Mouse (Mus musculus) granulocyte monocyte progenitor cell, adult 5-6 weeks (primary cell): ENCODE data around the gene BC048679. TPM values are rescaled to one million over a fixed set of nuclear protein-coding genes. Genes with fewer than 3 reads are reported as not detected.
"Not testable (repeated sequence)": the region's sequence is repeated elsewhere in the genome, so short reads cannot be mapped to it uniquely, and the experiment has no call there.

Experiments used
- ATAC-seq: replicated peaks from 2 replicates; pipeline ENCODE4 v1.8.0; 2016; ENCODE audit warnings: mild to moderate bottlenecking, moderate TSS enrichment, inconsistent platforms; ENCODE audit not compliant: poor library complexity, severe bottlenecking
- total RNA-seq, 2 experiments: library from RNA; stranded (forward) in 1 of 2; stranded (reverse) in 1 of 2; fragments of 200-712, 200-1000 nt in 1 of 2; fragments of >200 nt in 1 of 2; fragmentation: Nextera tagmentation in 1 of 2; gene quantifications; 2 replicates each; pipeline ENCODE4 v1.2.3; 2014 to 2017

BC048679 gene
- total RNA-seq, 2 experiments from 2014 or later: not detected

GRCm38 (mm10) chr7:81479531-81480090, 18.5 kb downstream of the BC048679 start:
- ATAC-seq: no peak

- not testable (repeated sequence) for ATAC-seq
These were observed 19.8 kb downstream of the BC048679 start for GRCm38 (mm10) chr7:81478261-81478660.

- ATAC-seq: peak; percentile 35; the same call in 1 of the 2 replicates
These were observed 21.2 kb downstream of the BC048679 start for GRCm38 (mm10) chr7:81476833-81477232.

GRCm38 (mm10) chr7:81475221-81475620, 22.9 kb downstream of the BC048679 start:
- no peak for ATAC-seq

GRCm38 (mm10) chr7:81464906-81465450, 33.1 kb downstream of the BC048679 start:
- ATAC-seq: no peak

GRCm38 (mm10) chr7:81464116-81464515, 34.0 kb downstream of the BC048679 start:
- ATAC-seq: peak; percentile 81

- no peak for ATAC-seq
These were observed 35.3 kb downstream of the BC048679 start for GRCm38 (mm10) chr7:81462815-81463214.

GRCm38 (mm10) chr7:81455155-81455651, 42.9 kb downstream of the BC048679 start, which contains the start of gene Cpeb1:
Gene Cpeb1 (minus strand): TSS chr7:81455465.
- no peak for ATAC-seq

- ATAC-seq: peak; percentile 66
These were observed 43.6 kb downstream of the BC048679 start for GRCm38 (mm10) chr7:81454331-81455039.

- ATAC-seq: peak; percentile 40
These were observed 44.4 kb downstream of the BC048679 start for GRCm38 (mm10) chr7:81453443-81454274.

GRCm38 (mm10) chr7:81452971-81453441, 45.1 kb downstream of the BC048679 start:
- ATAC-seq: 0 out of 2 replicates have a peak, but pooled peaks have one; percentile 4

Other genes starting within 250 kb of the BC048679 start
- gene Rps17, start 153.0 kb downstream of the BC048679 start, total RNA-seq (2014; fragmentation: Nextera tagmentation): 4,638 and 5,139 TPM in 2 replicates
- 3,883 and 3,979 TPM in 2 replicates for gene Rps17, start 153.0 kb downstream of the BC048679 start, total RNA-seq (2017)
- gene Cpeb1, start 42.8 kb downstream of the BC048679 start, total RNA-seq (2014; fragmentation: Nextera tagmentation): not detected in 2 replicates
- gene Cpeb1, start 42.8 kb downstream of the BC048679 start, total RNA-seq (2017): not detected in 2 replicates
- not detected in 2 replicates for gene Ap3b2, start 4.4 kb downstream of the BC048679 start, total RNA-seq (2014; fragmentation: Nextera tagmentation)
- not detected in 2 replicates for gene Ap3b2, start 4.4 kb downstream of the BC048679 start, total RNA-seq (2017)
- 0.66 TPM in 1 of 2 replicates, not detected in the other for gene Fsd2, start 68.7 kb upstream of the BC048679 start, total RNA-seq (2014; fragmentation: Nextera tagmentation)
- 0.13 and 0.41 TPM in 2 replicates for gene Fsd2, start 68.7 kb upstream of the BC048679 start, total RNA-seq (2017)
- 9.2 and 14.1 TPM in 2 replicates for gene Whamm, start 73.0 kb upstream of the BC048679 start, total RNA-seq (2014; fragmentation: Nextera tagmentation)
- 18.4 and 19.3 TPM in 2 replicates for gene Whamm, start 73.0 kb upstream of the BC048679 start, total RNA-seq (2017)
- gene Homer2, start 209.2 kb upstream of the BC048679 start, total RNA-seq (2014; fragmentation: Nextera tagmentation): 0.11 and 0.39 TPM in 2 replicates
- 1.5 and 5.2 TPM in 2 replicates for gene Homer2, start 209.2 kb upstream of the BC048679 start, total RNA-seq (2017)